Mouse (Mus musculus) testis, postnatal 14 days (tissue): ENCODE measurements around the gene 2010111I01Rik.
A peak's percentile ranks its signal among the peaks of the same experiment; 100 is the strongest.
"Not testable (repeated sequence)": the region's sequence is repeated elsewhere in the genome, so short reads cannot be mapped to it uniquely, and the experiment has no call there.

Source experiments
- DNase-seq: peaks from one replicate; pipeline ENCODE4 v3.0.0; 2021; ENCODE audit warnings: low spot score

The 2010111I01Rik gene

DNA sequence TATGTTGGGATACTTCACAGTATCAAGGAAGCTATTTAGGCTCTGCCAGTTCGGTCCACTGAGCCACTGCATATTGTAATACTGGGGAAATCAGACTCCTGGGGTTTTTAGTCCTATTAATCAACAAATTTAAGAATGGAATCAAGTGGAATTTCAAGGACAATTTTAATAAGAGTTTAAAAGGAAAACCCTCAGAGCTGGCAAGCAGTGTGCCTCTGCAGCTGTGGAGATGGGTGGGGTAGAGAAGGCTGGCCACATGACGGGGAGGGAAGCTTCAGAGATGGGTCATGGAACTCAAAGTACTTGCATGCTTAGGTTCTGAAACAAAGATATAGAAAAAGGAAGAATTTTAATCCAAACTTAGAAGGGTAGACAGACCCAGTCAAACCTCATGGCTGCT lies 116.1 kb downstream of the 2010111I01Rik start:
- no peak for DNase-seq

DNA sequence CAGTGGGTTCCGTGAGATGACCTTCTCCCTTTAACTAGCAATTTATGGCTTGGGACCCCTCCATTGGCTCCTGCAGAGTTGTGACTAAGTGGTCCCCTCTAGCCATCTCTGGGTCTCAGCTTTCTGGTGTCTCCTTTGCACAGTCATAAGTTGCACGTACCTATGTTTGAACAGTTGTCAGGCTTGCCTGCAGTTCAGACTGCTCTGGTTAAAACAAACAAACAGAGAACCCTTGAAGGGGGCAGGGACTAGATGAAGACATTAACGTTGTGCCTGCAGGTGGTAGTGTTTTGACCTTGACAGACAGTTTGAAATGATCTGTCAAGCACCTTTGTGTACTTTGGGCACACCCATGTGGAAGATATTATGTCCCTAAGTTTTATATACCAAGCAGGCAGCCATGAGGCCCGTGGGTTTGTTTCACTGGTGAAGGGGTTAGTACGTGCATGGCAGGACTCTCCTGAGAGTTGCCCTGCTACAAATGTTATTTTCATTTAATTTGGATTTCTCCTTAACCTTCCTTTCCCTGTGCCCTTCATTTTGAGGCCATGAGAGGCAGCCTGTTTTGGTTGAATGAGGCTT lies 118.0 kb downstream of the 2010111I01Rik start:
- DNase-seq = no peak

DNA sequence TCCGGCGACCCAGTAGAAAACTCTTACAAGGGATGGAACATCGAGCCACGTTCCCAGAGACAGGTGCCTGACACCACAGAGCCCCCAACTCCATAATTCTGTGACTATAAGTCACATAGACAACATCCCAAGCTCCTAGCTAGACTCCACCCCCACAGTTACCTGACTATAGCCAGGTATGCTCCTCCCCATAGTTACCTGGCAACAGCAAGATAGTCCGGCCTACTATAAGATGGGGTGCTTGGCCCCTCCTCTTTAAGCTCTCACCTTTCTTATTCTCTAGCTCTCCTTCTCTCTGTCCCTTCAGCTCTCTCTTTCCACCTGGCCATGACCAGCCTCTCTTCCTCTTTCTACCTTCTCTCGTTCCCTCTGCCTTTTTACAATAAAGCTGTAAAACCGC lies 118.4 kb downstream of the 2010111I01Rik start:
- DNase-seq = not testable (repeated sequence)

DNA sequence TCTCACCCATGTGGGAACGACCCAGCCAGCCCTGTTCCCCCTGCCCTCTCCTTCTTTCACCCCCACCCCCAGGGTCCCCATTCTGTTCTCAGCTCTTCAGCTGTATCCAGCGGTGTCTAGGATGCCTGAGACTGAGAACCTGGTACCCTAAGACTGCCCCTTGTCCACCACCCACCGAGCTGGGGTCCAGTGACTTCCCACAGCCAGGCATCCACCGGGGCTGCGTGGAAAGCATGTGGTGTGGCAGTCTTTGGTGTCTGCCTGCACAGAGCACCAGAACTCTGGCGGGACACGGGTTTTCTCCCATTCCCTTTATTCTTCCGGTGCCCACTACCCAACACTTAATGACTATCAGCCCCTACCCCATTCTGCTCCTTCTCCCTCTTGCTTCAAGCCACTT lies 119.0 kb downstream of the 2010111I01Rik start:
- no peak for DNase-seq

DNA sequence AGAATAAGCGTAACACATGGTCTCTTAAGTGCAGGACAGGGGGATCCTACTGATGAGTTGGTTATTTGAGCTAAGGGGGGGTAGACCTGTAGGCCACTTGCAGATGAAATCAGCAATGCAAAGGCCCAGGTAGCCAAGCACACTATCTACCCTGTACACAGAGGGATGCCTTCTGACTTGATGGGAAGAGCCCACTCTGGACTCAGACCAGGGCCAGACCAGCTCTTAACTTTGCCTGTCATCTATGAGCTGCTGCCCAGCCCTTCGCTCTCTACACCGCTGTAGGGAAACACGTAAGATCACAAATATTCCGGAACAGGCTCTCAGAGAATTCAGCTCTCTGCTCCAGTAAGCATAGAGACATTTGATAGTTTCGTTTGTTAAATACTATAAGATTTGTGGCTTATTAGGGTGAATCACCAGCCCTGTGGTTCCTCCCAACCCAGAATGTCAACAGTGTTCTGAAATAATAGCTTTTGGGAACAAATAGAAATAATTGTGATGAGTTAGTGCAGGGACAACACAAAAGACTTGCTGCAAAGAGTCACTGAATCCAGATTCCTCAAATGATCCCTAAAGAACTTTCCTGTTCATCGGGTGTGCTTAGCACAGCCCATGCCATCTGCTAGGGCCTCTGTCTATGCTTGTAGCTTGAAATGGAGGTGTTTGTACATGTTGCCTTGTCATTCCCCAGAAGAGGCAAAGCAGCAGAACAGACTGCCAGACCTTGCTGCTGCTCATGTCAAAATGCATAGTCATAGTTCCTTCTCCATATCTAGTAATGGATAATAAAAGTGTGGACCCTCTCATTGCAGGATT lies 123.4 kb downstream of the 2010111I01Rik start:
- DNase-seq = no peak

DNA sequence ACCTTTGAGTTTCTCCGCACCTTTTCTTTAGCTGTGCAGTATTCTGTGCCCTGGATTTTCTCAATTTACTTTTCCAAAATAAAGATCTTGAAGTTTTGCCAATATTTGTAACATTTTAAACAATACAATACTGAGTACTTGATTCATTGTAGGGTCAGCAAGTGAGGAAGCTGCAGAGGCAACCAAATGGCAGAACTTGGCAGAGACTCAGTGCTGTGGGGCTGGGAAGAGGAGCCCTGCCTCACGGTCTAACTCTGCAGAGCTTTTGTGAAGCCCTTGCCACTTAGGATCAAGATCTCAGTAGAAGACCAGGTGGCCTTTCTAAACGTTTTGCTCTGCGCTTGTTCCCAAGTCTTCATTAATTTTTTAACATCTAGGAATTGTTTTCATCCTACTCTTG lies 124.8 kb downstream of the 2010111I01Rik start:
- DNase-seq = no peak

DNA sequence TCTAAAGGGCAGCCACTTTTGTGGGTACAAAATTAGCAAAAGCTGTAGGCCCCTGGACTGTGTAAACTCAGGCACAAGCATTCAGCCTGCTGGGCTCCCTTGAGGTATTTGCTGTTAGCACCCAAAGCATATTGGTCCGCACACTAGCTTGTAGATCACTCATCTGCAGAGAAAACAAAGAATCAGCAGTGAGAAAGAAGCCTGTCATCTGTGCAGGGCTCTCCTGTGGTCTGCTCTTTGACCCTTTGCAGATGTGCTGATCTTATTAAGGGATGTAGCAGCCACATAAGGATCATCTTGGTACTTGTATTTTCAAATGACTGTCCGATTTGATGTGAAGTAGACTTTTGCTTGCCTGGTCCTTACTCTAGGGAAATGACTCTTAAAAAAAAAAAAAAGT lies 126.6 kb downstream of the 2010111I01Rik start:
- no peak for DNase-seq

DNA sequence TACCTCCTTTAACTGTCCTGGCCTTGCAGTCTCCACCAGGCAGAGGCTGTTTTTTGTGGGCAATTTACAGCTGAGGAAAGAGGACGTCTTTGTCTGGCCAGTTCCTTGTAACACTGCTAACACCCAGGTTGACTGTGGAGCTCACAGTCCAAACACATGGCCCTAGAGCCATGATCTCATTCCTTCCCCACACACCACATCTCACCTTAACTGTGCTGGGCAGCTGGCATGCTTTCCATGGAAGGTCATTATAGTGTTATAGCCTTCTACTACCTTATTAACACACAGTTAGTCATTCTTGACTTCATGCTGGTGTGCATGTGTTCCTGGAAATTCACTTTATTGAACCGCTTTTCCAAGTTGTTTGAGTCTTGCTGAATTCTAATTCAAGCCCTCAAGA lies 127.6 kb downstream of the 2010111I01Rik start:
- no peak for DNase-seq

DNA sequence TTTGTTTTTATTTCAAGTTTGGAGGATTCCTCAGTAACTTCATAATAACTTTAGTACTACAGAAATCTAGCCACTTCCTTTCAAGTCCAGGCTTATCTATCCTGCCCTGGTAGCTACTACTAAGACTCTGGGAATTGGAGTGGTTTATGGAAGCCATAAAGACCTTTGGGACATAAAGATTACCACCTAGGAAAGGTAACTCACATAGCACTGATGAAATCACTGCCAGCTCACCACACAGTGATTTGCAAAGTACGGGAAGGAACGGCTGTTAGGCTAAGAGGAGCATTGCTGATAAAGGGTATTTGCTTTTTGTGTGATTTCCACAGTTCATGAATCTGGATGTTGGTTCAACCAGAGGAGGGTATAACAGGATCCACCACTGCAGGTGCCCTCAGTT lies 128.2 kb downstream of the 2010111I01Rik start:
- no peak for DNase-seq

DNA sequence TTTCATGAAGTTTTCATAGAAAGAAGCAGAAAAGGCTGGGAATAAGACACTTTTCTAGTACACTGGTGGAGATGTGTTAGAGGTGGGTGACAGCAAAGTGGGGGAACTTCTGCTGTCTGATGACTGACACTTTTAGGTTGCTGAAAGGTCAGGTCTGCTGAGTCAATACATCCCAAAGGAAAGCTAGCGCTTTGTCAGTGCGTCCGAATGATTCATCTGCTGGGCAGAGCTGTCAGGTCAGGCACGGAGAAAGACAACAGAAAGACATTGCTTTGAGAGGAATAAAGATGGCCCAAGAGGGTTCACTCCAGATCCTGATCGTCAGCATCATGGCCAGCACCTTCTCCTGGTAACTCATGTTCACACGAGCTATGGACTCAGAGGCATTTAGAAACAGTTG lies 128.9 kb downstream of the 2010111I01Rik start:
- no peak for DNase-seq

DNA sequence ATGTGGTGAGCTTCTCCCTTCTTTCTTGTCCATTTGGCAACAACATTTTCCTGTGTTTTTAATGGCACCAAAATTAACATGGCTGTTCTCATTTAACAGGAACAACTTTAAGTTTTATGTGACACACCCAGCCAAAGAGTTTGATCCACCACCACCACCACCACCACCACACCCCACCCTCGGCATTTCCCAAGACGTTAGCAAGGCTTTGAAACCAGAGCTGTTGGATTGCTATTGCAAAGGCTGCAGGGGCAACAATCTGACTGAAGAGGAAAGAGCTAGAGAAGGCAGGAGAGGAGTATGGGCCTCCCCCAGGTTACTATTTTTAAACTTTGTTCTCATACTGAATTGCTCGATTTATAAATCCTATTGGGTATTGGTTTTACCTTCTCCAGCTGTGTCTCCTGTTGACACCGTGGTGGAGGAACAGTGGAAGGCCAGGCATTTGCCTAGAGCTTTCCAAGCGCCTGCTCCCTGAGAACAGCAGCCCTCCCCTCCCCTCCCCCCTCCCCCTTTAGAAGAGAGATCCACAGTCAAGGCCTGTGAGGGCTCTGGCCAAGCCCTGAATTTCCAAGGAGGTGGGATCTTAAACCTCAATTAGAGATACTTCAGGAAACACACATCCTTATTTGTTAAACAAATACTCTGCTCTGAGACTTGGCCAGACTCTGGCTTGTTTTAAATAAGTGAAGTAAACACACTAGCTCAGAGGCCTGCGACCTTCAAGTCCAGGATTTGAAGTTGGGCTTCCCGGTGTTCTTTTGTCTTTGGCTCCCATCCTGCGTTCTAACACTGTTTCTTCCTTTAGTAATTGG lies 129.8 kb downstream of the 2010111I01Rik start:
- peak; percentile 30 for DNase-seq

DNA sequence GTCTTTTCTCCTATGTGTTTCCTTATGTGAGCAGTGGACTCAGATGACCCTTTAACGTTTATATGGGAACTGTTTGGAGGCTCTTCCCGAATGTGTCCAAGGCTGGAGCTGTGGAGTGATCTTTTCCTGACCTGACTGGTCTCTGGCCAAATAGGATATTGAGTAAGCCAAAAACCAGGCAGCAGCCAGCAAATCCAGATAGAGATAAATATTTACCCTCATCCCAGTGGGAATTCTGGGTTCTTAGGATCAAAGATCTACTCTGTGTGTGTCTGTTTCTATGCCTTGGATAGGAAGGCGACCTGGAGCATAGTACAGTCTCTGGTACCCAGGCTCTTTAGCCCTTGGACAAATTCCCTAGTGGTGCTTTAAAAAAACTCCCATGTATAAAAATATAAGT lies 132.1 kb downstream of the 2010111I01Rik start:
- no peak for DNase-seq

DNA sequence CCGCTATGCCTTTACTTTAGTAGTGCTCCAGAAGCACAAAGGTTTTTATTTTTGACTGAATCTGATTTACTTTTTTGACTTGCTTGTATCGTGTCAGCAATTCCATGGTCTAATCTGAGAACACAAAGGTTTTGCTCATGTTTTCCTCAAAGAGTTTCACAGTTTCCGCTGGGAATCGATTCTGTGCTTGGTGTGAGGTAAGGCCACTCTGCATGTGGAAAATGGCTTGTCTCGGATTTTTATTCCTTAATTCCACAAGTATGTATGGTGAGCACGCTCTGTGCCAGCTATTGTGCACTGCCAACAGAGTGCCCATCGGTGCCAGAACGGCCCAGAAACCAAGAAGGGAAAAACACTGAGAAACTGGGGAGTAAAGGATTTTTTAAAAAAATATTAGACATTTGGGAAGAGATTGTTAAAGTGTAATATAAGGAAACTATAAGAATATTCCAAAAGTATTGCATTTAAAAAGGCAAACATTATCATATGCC lies 132.8 kb downstream of the 2010111I01Rik start:
- no peak for DNase-seq

DNA sequence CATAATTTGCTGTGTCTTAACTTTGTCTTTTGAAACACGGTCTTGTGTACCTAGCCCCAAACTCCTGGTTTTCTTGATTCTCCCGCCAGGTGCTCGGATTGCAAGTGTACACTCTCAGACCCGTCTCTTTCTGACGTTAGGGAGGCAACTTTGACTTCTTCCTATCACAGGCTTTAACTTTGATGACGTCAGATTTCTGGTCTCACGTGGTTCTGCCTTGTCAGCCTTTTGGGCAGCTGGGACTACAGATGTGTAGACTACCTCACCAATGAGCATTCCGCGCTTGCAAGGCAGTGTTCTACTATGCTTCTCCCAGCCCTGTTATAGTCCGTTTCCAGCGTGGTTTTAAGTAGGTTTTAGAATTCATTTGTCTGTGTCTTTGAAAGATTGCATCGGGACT lies 137.1 kb downstream of the 2010111I01Rik start:
- no peak for DNase-seq

DNA sequence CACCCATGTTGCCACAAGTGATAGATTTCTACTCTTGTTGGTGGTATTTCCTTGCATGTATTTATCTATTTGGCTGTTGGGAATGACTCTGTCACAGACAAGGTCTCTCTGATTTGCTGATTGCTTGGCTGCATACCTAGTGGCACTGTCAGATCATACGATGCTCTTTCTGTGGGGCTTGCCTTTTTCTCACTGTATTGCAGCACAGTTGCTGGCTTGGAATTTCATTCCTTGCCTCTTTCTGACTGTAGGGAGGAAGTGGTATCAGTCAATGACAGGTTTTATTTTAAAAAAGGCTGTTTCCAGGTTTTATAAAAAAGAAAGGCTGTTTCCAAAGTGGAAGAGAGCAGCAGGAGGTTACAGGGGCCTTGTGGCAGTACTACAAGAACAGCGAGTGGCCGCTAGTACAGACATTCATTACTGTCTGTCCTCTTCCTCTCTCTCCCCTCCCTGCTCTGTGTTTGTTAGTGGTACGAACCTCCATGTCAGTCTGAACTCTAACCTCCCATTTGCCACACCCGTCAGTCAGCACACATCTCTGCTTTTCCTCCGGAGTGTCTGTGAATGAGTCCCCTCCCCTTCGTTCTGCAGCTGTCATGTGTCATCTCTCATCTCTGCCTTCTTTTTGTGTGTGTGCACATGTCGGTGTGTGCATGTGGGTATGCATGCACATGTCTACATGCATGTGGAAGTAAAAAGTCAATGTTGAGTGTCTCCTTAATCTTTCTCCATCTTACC lies 138.3 kb downstream of the 2010111I01Rik start:
- DNase-seq = no peak

DNA sequence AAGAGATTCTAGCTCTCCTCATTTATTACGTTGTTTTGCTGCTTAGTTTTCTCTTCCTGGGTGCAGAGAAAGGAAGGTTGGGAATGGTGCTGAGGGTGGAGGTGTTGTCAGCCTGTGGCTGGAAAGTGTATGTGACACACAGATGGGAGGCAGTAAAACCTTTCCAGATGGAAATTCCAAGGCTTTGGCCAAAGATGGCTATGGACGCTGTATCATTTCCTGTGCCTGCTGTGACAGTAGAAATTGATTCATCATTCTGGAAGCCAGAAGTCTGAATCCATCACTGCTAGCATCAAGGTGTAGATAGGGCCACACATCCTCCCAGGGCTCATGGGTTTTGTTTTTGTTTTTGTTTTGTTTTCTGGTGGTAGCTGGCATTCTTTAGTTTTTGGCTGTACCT lies 141.9 kb downstream of the 2010111I01Rik start:
- no peak for DNase-seq

DNA sequence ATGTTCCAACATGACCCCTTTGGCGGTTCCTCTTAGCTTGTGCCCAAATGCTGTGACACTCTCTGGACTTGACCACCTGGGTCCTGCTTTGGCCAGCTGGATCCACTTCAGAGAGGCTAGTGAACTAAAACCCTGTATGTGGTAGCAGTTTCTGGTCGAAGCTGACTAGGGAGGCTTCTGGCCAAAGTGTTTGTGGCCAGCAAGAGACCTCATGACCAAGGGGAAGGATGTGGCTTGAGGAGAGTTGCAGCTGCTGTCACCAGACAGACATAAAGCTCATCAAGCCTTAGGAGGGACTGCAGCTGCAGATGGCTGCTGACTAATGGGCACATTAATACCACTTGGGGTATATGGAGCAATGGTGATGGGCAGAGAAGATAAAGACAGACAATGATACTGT lies 143.9 kb downstream of the 2010111I01Rik start:
- no peak for DNase-seq

DNA sequence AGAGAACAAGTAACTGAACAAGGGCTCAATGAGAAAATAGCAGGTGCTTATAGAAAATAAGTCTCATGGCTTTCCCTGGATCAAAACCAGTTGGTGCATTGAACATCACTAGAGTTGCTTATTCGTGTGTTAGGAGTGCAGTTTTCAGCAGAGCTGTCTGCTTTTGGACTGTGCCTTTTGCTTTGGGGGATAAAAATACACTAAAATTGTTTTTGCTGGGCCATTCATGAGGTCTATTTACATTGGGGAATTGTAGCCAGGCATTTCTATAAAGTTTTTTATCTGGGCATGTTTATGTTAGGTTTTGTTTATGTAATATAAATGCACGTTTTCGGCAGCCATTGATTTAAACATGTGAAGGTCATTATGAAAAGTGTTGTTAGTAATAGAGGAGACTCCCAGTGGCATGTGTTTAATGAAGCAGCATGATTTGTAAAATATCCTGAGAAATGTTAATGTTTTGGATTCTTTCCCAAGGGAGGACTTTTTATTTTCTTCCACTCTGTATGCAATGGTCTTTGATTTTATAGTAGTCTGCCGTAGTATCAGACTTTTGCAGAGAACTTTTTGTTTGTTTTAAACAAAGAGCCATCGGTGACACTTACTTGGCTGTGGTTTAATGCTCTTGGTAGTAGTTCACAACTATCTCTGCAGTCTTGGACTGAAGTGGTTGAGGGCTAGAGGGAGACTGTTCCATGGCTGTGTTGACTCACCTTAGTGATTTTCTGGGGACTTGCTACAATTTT lies 146.8 kb downstream of the 2010111I01Rik start:
- no peak for DNase-seq

DNA sequence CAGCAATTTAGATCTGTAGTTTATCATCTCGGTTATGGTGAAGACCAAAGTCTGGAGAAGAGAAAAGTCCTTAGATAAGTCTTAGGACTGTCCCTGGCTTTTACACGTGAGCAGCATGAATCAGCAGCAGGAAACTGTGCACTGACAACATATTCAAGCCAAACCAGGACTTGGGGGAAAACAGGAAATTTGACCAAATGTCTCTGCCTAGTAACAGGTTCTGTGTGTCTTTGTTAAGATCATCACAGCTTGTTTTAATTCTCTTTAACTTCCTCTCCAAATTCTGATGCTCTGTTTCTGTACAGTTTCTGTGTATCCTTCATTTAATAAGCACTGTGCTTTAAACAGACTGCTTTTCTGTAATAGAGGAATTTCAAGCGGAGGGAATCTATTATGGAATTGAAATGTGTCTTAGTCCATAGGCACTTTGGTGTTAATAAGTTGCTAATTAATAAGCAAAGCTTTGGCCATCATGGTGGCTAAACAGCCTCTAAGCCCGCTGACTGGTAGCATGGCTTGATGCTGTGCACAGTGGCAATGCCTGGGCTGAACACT lies 147.4 kb downstream of the 2010111I01Rik start:
- DNase-seq = no peak

DNA sequence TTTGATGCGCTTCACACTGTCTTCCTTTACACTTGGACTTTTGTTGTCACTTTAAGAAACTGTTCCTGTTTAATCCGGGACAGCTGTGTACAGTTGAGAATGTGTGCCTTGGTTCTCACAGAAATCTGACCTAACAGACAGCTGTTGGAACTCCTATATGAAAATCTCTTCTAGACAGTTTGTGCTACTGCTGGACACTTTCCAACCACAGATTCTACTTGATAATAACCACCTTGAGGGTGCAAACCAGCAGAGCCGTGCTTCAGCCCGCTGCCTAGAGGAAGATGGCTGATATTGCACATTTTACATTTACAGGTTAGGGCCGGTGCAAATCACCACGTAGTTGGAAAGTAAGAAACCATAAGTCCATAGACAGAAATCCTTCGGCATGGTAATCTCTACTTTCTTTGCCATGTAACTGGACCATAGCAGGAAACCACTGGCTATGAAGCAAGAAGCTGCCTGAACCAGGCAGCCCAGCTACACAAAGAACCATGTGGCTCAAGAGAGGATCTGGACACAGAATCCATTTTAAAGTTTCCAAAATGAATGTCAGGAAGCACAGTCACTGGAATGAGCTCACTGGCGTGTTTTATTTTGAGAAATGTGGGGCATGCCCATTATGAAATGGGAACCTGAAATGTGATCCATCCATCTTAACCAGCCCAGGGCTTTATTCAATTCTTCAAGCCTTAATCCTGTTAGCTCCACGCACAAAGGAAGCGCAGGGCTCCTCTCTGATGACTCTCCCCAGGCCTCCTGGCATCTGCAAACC lies 148.1 kb downstream of the 2010111I01Rik start:
- DNase-seq = no peak
